Mouse (Mus musculus): ENCODE measurements around the gene Rhox2c. TPM values are rescaled to one million over a fixed set of nuclear protein-coding genes. Genes with fewer than 3 reads are reported as not detected.
"Not testable (repeated sequence)": the region's sequence is repeated elsewhere in the genome, so short reads cannot be mapped to it uniquely, and the experiment has no call there.

Gene Rhox2c
- polyA plus RNA-seq (2012; ENCODE audit: insufficient read depth, insufficient read length, missing spikeins), result not detected in 2 replicates

DNA sequence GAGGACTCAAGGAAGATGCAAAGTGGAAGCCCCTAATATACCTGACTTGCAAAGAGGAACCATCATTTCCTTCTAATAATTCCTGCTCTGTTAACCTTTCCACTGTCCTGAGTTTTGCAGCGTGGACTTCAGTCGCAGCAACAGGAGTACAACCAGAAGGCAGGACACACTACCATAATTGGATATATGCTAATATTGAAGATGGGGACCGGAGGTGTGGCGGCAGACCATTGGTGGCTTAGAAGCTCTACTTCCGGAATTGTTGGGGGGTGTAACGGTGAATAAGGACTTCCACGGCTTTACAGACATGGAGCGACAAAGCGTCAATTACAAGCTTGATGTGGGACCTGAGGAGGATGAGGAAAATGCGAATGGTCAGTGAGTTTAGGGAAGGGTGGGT lies at the start of gene Rhox2c:
Gene Rhox2c, plus strand, starts transcription at position 301 of the 400 bp plus-strand sequence.
- H3K4me3 ChIP-seq (ENCODE audit: insufficient read depth, low read depth, low read length); H3K27ac ChIP-seq (replicated peaks; ENCODE audit: low read depth, low read length); H3K4me1 ChIP-seq (ENCODE audit: control insufficient read depth, insufficient read depth, insufficient read length, low read length): not testable (repeated sequence)

DNA sequence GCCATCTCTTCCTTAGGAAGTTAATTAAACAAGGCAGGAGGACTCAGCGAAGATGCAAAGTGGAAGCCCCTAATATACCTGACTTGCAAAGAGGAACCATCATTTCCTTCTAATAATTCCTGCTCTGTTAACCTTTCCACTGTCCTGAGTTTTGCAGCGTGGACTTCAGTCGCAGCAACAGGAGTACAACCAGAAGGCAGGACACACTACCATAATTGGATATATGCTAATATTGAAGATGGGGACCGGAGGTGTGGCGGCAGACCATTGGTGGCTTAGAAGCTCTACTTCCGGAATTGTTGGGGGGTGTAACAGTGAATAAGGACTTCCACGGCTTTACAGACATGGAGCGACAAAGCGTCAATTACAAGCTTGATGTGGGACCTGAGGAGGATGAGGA lies 41.7 kb upstream of the Rhox2c start, which contains the start of gene Rhox2b:
Gene Rhox2b, plus strand, starts transcription at position 301 of the 400 bp plus-strand sequence.
- H3K4me3 ChIP-seq (ENCODE audit: insufficient read depth, low read depth, low read length); H3K4me1 ChIP-seq (ENCODE audit: control insufficient read depth, insufficient read depth, insufficient read length, low read length); H3K27ac ChIP-seq (replicated peaks; ENCODE audit: low read depth, low read length): not testable (repeated sequence)

DNA sequence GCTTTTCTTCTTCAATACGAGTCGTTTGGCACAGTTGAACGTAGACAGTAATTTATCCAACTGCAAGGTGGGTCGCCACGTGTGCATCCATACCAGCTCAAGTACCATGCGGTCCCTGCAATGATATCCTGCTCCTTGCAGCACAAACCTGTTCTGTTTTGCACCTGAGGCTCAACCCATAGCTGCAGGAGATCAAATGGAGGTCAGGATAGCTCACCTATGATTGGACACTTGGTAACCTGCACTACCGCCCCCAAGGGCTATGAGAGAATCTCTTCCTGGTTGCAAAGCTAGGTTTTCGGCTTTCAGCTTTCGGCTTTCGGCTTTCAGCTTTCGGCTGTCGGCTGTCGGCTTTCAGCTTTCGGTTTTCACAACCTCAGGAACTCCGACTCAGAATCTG lies 21.3 kb upstream of the Rhox2c start, which contains the start of gene Rhox4b:
Gene Rhox4b, plus strand, starts transcription at position 301 of the 400 bp plus-strand sequence.
- not testable (repeated sequence) for H3K4me3 ChIP-seq (ENCODE audit: insufficient read depth, low read depth, low read length); H3K27ac ChIP-seq (replicated peaks; ENCODE audit: low read depth, low read length); H3K4me1 ChIP-seq (ENCODE audit: control insufficient read depth, insufficient read depth, insufficient read length, low read length)

DNA sequence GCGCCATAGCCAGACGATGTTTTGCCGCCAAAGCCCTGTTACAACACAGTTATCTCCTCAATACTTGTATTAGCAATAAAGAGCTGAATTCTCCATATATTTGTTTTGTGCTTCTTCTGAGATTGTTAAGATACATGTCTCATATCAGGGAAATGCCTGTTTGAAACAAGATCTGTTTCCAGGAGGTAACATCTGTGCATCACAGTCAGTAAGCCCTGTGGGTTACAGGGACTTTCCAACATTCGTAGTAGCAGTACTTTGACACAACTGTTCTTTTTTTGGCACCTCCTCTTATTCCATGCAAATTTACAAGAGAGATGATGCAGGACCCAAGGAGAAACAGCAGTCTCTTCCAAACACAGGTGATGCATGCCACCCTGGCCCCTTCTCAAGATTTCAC lies 4.8 kb downstream of the Rhox2c start, which contains the start of gene Rhox3c:
Gene Rhox3c, plus strand, starts transcription at position 301 of the 400 bp plus-strand sequence.
- not testable (repeated sequence) for H3K4me1 ChIP-seq (ENCODE audit: control insufficient read depth, insufficient read depth, insufficient read length, low read length); H3K4me3 ChIP-seq (ENCODE audit: insufficient read depth, low read depth, low read length); H3K27ac ChIP-seq (replicated peaks; ENCODE audit: low read depth, low read length)

DNA sequence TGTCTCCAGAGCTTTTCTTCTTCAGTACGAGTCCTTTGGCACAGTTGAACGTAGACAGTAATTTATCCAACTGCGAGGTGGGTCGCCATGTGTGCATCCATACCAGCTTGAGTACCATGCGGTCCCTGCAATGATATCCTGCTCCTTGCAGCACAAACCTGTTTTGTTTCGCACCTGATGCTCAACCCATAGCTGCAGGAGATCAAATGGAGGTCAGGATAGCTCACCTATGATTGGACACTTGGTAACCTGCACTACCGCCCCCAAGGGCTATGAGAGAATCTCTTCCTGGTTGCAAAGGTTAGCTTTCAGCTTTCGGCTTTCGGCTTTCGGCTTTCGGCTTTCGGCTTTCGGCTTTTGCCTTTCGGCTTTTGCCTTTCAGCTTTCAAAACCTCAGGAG lies 26.6 kb downstream of the Rhox2c start, which contains the start of gene Rhox4c:
Gene Rhox4c, plus strand, starts transcription at position 301 of the 400 bp plus-strand sequence.
- not testable (repeated sequence) for H3K4me3 ChIP-seq (ENCODE audit: insufficient read depth, low read depth, low read length); H3K4me1 ChIP-seq (ENCODE audit: control insufficient read depth, insufficient read depth, insufficient read length, low read length); H3K27ac ChIP-seq (replicated peaks; ENCODE audit: low read depth, low read length)

DNA sequence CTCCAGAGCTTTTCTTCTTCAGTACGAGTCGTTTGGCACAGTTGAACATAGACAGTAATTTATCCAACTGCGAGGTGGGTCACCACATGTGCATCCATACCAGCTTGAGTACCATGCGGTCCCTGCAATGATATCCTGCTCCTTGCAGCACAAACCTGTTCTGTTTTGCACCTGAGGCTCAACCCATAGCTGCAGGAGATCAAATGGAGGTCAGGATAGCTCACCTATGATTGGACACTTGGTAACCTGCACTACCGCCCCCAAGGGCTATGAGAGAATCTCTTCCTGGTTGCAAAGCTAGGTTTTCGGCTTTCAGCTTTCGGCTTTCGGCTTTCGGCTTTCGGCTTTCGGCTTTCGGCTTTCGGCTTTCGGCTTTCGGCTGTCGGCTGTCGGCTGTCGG lies 60.6 kb downstream of the Rhox2c start, which contains the start of gene Rhox4d:
Gene Rhox4d, plus strand, starts transcription at position 301 of the 400 bp plus-strand sequence.
- not testable (repeated sequence) for H3K4me1 ChIP-seq (ENCODE audit: control insufficient read depth, insufficient read depth, insufficient read length, low read length); H3K4me3 ChIP-seq (ENCODE audit: insufficient read depth, low read depth, low read length); H3K27ac ChIP-seq (replicated peaks; ENCODE audit: low read depth, low read length)

Other genes starting within 250 kb of the Rhox2c start
- not detected in 2 replicates for gene Gm9, start 242.6 kb upstream of the Rhox2c start, polyA plus RNA-seq (2012; ENCODE audit: insufficient read depth, insufficient read length, missing spikeins)
- gene Rhox1, start 231.4 kb upstream of the Rhox2c start, polyA plus RNA-seq (2012; ENCODE audit: insufficient read depth, insufficient read length, missing spikeins), result not detected in 2 replicates
- gene Rhox2a, start 208.7 kb upstream of the Rhox2c start, polyA plus RNA-seq (2012; ENCODE audit: insufficient read depth, insufficient read length, missing spikeins), result not detected in 2 replicates
- not detected in 2 replicates for gene Rhox3a, start 203.8 kb upstream of the Rhox2c start, polyA plus RNA-seq (2012; ENCODE audit: insufficient read depth, insufficient read length, missing spikeins)
- not detected in 2 replicates for gene Rhox4a, start 188.3 kb upstream of the Rhox2c start, polyA plus RNA-seq (2012; ENCODE audit: insufficient read depth, insufficient read length, missing spikeins)
- not detected in 2 replicates for gene Rhox3a2, start 73.7 kb upstream of the Rhox2c start, polyA plus RNA-seq (2012; ENCODE audit: insufficient read depth, insufficient read length, missing spikeins)
- gene Rhox4a2, start 62.8 kb upstream of the Rhox2c start, polyA plus RNA-seq (2012; ENCODE audit: insufficient read depth, insufficient read length, missing spikeins), result not detected in 2 replicates
- gene Rhox2b, start 41.6 kb upstream of the Rhox2c start, polyA plus RNA-seq (2012; ENCODE audit: insufficient read depth, insufficient read length, missing spikeins), result not detected in 2 replicates
- not detected in 2 replicates for gene Rhox4b, start 21.2 kb upstream of the Rhox2c start, polyA plus RNA-seq (2012; ENCODE audit: insufficient read depth, insufficient read length, missing spikeins)
- not detected in 2 replicates for gene Rhox3c, start 4.9 kb downstream of the Rhox2c start, polyA plus RNA-seq (2012; ENCODE audit: insufficient read depth, insufficient read length, missing spikeins)
- not detected in 2 replicates for gene Rhox4c, start 26.7 kb downstream of the Rhox2c start, polyA plus RNA-seq (2012; ENCODE audit: insufficient read depth, insufficient read length, missing spikeins)
- not detected in 2 replicates for gene Rhox2d, start 39.7 kb downstream of the Rhox2c start, polyA plus RNA-seq (2012; ENCODE audit: insufficient read depth, insufficient read length, missing spikeins)
- gene Rhox4d, start 60.7 kb downstream of the Rhox2c start, polyA plus RNA-seq (2012; ENCODE audit: insufficient read depth, insufficient read length, missing spikeins), result not detected in 2 replicates
- not detected in 2 replicates for gene Rhox2e, start 76.8 kb downstream of the Rhox2c start, polyA plus RNA-seq (2012; ENCODE audit: insufficient read depth, insufficient read length, missing spikeins)
- gene Rhox3e, start 88.3 kb downstream of the Rhox2c start, polyA plus RNA-seq (2012; ENCODE audit: insufficient read depth, insufficient read length, missing spikeins), result not detected in 2 replicates
- gene Rhox4e, start 103.7 kb downstream of the Rhox2c start, polyA plus RNA-seq (2012; ENCODE audit: insufficient read depth, insufficient read length, missing spikeins), result not detected in 2 replicates
- not detected in 2 replicates for gene Rhox2f, start 117.7 kb downstream of the Rhox2c start, polyA plus RNA-seq (2012; ENCODE audit: insufficient read depth, insufficient read length, missing spikeins)
- gene Rhox3f, start 127.3 kb downstream of the Rhox2c start, polyA plus RNA-seq (2012; ENCODE audit: insufficient read depth, insufficient read length, missing spikeins), result not detected in 2 replicates
- not detected in 2 replicates for gene Rhox4f, start 154.0 kb downstream of the Rhox2c start, polyA plus RNA-seq (2012; ENCODE audit: insufficient read depth, insufficient read length, missing spikeins)
- not detected in 2 replicates for gene Rhox3g, start 174.9 kb downstream of the Rhox2c start, polyA plus RNA-seq (2012; ENCODE audit: insufficient read depth, insufficient read length, missing spikeins)
- gene Rhox2g, start 189.8 kb downstream of the Rhox2c start, polyA plus RNA-seq (2012; ENCODE audit: insufficient read depth, insufficient read length, missing spikeins), result not detected in 2 replicates
- gene Rhox4g, start 197.6 kb downstream of the Rhox2c start, polyA plus RNA-seq (2012; ENCODE audit: insufficient read depth, insufficient read length, missing spikeins), result not detected in 2 replicates
- gene Rhox3h, start 215.1 kb downstream of the Rhox2c start, polyA plus RNA-seq (2012; ENCODE audit: insufficient read depth, insufficient read length, missing spikeins), result not detected in 2 replicates
- gene Rhox2h, start 219.6 kb downstream of the Rhox2c start, polyA plus RNA-seq (2012; ENCODE audit: insufficient read depth, insufficient read length, missing spikeins), result not detected in 2 replicates